Mouse (Mus musculus): ENCODE measurements around the gene Slc25a18. TPM values are rescaled to one million over a fixed set of nuclear protein-coding genes. Genes with fewer than 3 reads are reported as not detected.

Slc25a18 gene
- polyA plus RNA-seq, 1 experiment from 2014 or later = 1.8 TPM

DNA sequence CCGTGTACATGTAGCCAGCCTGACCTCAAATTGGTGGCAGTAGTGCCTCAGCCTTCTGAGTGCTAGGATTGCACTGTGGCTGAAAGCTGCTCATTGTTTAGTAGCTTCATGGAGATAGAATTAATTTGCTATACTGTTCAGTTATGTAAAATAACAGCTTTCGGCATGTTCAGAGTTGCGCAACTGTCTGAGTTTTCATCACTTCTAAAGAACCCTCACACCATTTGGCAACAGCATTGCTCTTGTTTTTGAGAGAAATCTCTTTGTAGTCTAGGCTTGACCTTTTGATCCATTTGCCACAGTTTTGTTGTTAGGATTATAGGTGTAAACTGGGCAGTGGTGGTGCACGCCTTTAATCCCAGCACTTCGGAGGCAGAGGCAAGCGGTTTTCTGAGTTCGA lies 66.9 kb downstream of the Slc25a18 start:
- ATAC-seq (ENCODE audit: insufficient read depth, low FRiP score, low TSS enrichment) (no peak), DNase-seq (ENCODE audit: low spot score) (no peak)
- Histone ChIP-seq H3K9me3 (ENCODE audit: control insufficient read depth, low read length) (no peaks in the 10 kb centered on the region), H3K27ac (ENCODE audit: low read depth, low read length) (no peak overlapping the region), H3K9ac (ENCODE audit: low read length) (no peak overlapping the region), H3K27me3 (ENCODE audit: control insufficient read depth, insufficient read depth, low read length) (no peaks in the 10 kb centered on the region), H3K4me1 (ENCODE audit: control insufficient read depth, insufficient read depth, low read length) (peaks cover 3% of the 10 kb centered on the region), H3K4me2 (ENCODE audit: low read depth) (no peak overlapping the region), H3K36me3 (ENCODE audit: control insufficient read depth, insufficient read depth, low read length) (no peaks in the 10 kb centered on the region), H3K4me3 (ENCODE audit: low read depth, low read length) (no peak overlapping the region)
- WGBS = 95% methylated on average over 7 of the region's 7 CpGs

DNA sequence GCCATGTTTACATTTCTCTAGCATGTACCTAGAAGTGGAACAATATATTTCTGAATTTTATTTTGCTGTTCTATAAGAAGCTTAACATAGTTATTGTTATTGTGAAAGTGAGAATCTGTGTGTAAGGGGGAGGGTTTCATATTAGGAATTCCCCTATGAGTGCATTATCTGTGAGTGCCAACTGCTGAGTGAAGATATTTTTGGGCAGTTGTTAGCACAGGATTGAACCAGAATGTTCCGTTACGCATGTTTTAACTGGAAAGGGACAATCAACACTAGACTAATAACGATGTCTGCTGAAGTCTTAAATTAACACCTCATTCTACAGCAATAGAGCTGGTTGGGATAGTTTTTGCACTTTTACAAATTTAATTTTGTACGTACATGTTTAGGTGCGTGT lies 68.4 kb downstream of the Slc25a18 start:
- Histone ChIP-seq H3K36me3 (ENCODE audit: control insufficient read depth, insufficient read depth, low read length) (no peaks in the 10 kb centered on the region), H3K9me3 (ENCODE audit: control insufficient read depth, low read length) (no peaks in the 10 kb centered on the region), H3K27ac (ENCODE audit: low read depth, low read length) (no peak overlapping the region), H3K9ac (ENCODE audit: low read length) (no peak overlapping the region), H3K4me1 (ENCODE audit: control insufficient read depth, insufficient read depth, low read length) (peaks cover 3% of the 10 kb centered on the region), H3K27me3 (ENCODE audit: control insufficient read depth, insufficient read depth, low read length) (no peaks in the 10 kb centered on the region), H3K4me3 (ENCODE audit: low read depth, low read length) (no peak overlapping the region), H3K4me2 (ENCODE audit: low read depth) (no peak overlapping the region)
- ATAC-seq (ENCODE audit: insufficient read depth, low FRiP score, low TSS enrichment) (no peak), DNase-seq (ENCODE audit: low spot score) (no peak)
- 95% methylated on average over 5 of the region's 5 CpGs for WGBS

Small RNA genes within 50 kb of the gene (microRNA-seq; reads per million reads assigned to microRNA genes)
- gene Gm25193 = not detected

Other genes with a start within 250 kb of the Slc25a18 start
- gene Hdhd5, start 242.3 kb upstream of the Slc25a18 start, polyA plus RNA-seq (2014; fragmentation: Nextera tagmentation; extraction: Ambion mirVana) = 15.7 and 16.8 TPM in 2 replicates
- gene Cecr2, start 107.2 kb upstream of the Slc25a18 start, polyA plus RNA-seq (2014; fragmentation: Nextera tagmentation; extraction: Ambion mirVana) = 18.2 and 20.7 TPM in 2 replicates
- gene Atp6v1e1, start 49.2 kb downstream of the Slc25a18 start, polyA plus RNA-seq (2014; fragmentation: Nextera tagmentation; extraction: Ambion mirVana) = 169 and 185 TPM in 2 replicates
- 39.2 and 49.4 TPM in 2 replicates for gene Bcl2l13, start 62.6 kb downstream of the Slc25a18 start, polyA plus RNA-seq (2014; fragmentation: Nextera tagmentation; extraction: Ambion mirVana)
- gene Bid, start 143.3 kb downstream of the Slc25a18 start, polyA plus RNA-seq (2014; fragmentation: Nextera tagmentation; extraction: Ambion mirVana) = 17.5 and 17.8 TPM in 2 replicates